ENCODE assay signal across 8 mouse cellular contexts in the genomic region with DNA sequence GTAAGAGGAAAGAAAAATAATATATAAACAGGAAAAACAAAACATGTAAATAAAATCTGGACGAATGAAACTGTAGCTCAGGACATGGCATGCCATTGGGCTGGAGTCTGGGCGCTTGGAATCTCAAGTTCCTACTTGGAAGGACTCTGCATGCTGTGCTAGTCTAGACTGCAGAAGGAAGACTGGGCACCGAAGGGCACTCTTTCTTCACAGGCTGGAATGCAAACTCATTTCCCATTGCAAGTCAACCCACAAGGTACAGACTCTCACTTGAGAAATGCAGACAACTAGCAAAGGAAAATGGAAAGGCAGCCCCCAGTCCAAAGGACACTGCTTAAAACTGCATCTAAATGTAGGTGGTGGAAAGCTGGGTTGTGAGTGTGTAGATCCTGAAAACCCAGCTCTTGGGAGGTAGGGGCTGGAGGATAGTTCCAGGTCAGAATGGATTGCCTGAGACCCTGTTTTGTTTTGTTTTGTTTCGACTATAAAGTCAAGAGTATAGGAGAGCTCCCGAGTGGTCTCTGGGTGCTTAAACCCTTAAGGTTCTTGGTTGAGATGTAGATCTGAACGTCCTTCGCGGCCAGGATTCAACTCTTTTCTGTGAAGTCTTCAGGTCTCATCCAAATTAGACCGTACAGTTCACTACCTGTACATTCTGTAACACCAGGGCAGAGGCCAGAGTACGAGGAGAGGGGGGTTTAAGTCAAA. TPM values are rescaled to one million over a fixed set of nuclear protein-coding genes. Genes with fewer than 3 reads are reported as not detected.
A peak's percentile ranks its signal among the peaks of the same experiment; 100 is the strongest.
DNase-seq lines count a peak whose midpoint lies in the region; ATAC-seq and TF ChIP-seq lines count a peak whose summit lies in the region.

No protein-coding gene starts in this region.

- ATAC-seq in lung, embryonic 16.5 days (ENCODE audit: low read depth) = no peak
- ATAC-seq in limb, embryonic 15.5 days (ENCODE audit: insufficient number of reproducible peaks, low FRiP score, low TSS enrichment, low read depth) = no peak
- no peak for ATAC-seq in stomach, embryonic 16.5 days (ENCODE audit: insufficient read depth, low FRiP score)

- no peak overlapping the region for H3K4me3 ChIP-seq in lung, embryonic 16.5 days (ENCODE audit: low read length)
- H3K4me3 ChIP-seq in lung, adult 2 months (replicated peaks; ENCODE audit: extremely low read depth, low read depth, low read length) = no peak overlapping the region
- H3K4me3 ChIP-seq in limb, embryonic 15.5 days = peak overlapping the region; percentile 35; the same call in 1 of the 2 replicates
- H3K4me3 ChIP-seq in stomach, embryonic 16.5 days (replicated peaks; ENCODE audit: low read length) = peak overlapping the region; percentile 34; the same call in 1 of the 2 replicates

- no peaks in the 10 kb centered on the region for H3K36me3 ChIP-seq in lung, embryonic 16.5 days (ENCODE audit: control insufficient read depth, insufficient read depth, low read length)
- no peaks in the 10 kb centered on the region for H3K36me3 ChIP-seq in limb, embryonic 15.5 days
- no peaks in the 10 kb centered on the region for H3K36me3 ChIP-seq in stomach, embryonic 16.5 days (ENCODE audit: control insufficient read depth, insufficient read depth, low read length)

- no peak for TF ChIP-seq POLR2A in lung, adult 2 months (IDR thresholded peaks at IDR 0.05; ENCODE audit: borderline replicate concordance, extremely low read depth, low read depth, low read length)

- peaks cover 2% of the 10 kb centered on the region; the same call in 1 of the 2 replicates for H3K27me3 ChIP-seq in lung, embryonic 16.5 days (ENCODE audit: control insufficient read depth, insufficient read depth, low read depth, low read length)
- peaks cover 7% of the 10 kb centered on the region for H3K27me3 ChIP-seq in limb, embryonic 15.5 days
- H3K27me3 ChIP-seq in stomach, embryonic 16.5 days (ENCODE audit: control insufficient read depth, insufficient read depth, low read length) = no peaks in the 10 kb centered on the region

- no peak for TF ChIP-seq CTCF in lung, adult 2 months (IDR thresholded peaks at IDR 0.05; ENCODE audit: insufficient read depth, low read length)

- H3K4me2 ChIP-seq in lung, embryonic 16.5 days (ENCODE audit: low read depth, low read length) = peak overlapping the region; percentile 81
- H3K4me2 ChIP-seq in limb, embryonic 15.5 days = peak overlapping the region; percentile 55
- peak overlapping the region; percentile 47 for H3K4me2 ChIP-seq in stomach, embryonic 16.5 days (ENCODE audit: low read depth, low read length)

- no peak overlapping the region for H3K9ac ChIP-seq in lung, embryonic 16.5 days (ENCODE audit: low read length)
- H3K9ac ChIP-seq in limb, embryonic 15.5 days = 0 out of 2 replicates have a peak overlapping the region, but pooled peaks have one; percentile 14
- H3K9ac ChIP-seq in stomach, embryonic 16.5 days (ENCODE audit: low read length) = peak overlapping the region; percentile 67

- no peaks in the 10 kb centered on the region for H3K9me3 ChIP-seq in lung, embryonic 16.5 days (ENCODE audit: control insufficient read depth, low read length)
- no peaks in the 10 kb centered on the region for H3K9me3 ChIP-seq in limb, embryonic 15.5 days
- no peaks in the 10 kb centered on the region for H3K9me3 ChIP-seq in stomach, embryonic 16.5 days (replicated peaks; ENCODE audit: control insufficient read depth, low read length)

- DNase-seq in adrenal gland, postnatal 14 days = peak; percentile 12
- no peak for DNase-seq in adrenal gland, adult 18-20 months (ENCODE audit: low spot score in 2 of 2)
- DNase-seq in lung, adult 2 months = no peak
- DNase-seq in urinary bladder, postnatal 14 days (ENCODE audit: low spot score) = no peak
- DNase-seq in cerebellum, adult 11 months = no peak

- 41% methylated on average over 10 of the region's 10 CpGs for WGBS in lung, embryonic 16.5 days
- WGBS in lung, adult 2 months = 34% methylated on average over 10 of the region's 10 CpGs
- WGBS in limb, embryonic 15.5 days = 48% methylated on average over 10 of the region's 10 CpGs
- 46% methylated on average over 10 of the region's 10 CpGs for WGBS in stomach, embryonic 16.5 days

- H3K4me1 ChIP-seq in lung, embryonic 16.5 days (replicated peaks; ENCODE audit: control insufficient read depth, insufficient read depth, low read length) = peaks cover 12% of the 10 kb centered on the region
- peaks cover 3% of the 10 kb centered on the region; the same call in 1 of the 2 replicates for H3K4me1 ChIP-seq in lung, adult 2 months (ENCODE audit: control insufficient read depth, insufficient read depth, low read length)
- H3K4me1 ChIP-seq in limb, embryonic 15.5 days = peaks cover 21% of the 10 kb centered on the region
- H3K4me1 ChIP-seq in stomach, embryonic 16.5 days (ENCODE audit: control insufficient read depth, insufficient read depth, low read length) = peaks cover 16% of the 10 kb centered on the region

- H3K27ac ChIP-seq in lung, embryonic 16.5 days (ENCODE audit: low read length) = no peak overlapping the region
- H3K27ac ChIP-seq in limb, embryonic 15.5 days = no peak overlapping the region
- H3K27ac ChIP-seq in stomach, embryonic 16.5 days (ENCODE audit: low read length) = peak overlapping the region; percentile 8; the same call in 1 of the 2 replicates

RNA-seq across cellular contexts. Expression of a gene that starts 26.5 kb away (rescaled TPM):
- total RNA-seq in adrenal gland, postnatal 14 days (2021) = 11.3 and 13.1 TPM in 2 replicates
- total RNA-seq in adrenal gland, adult 18-20 months (2021) = 1 to 10 TPM; 5.8 to 9.1 TPM
- polyA plus RNA-seq in lung, embryonic 16.5 days (2015; fragmentation: Nextera tagmentation; extraction: Ambion mirVana) = 4.3 and 4.5 TPM in 2 replicates
- polyA plus RNA-seq in lung, adult 2 months (2012; rRNA removed) = 12.5 and 17.5 TPM in 2 replicates
- 3.4 and 3.7 TPM in 2 replicates for polyA plus RNA-seq in limb, embryonic 15.5 days (2015; fragmentation: Nextera tagmentation; extraction: Ambion mirVana)
- polyA plus RNA-seq in stomach, embryonic 16.5 days (2015; fragmentation: Nextera tagmentation; extraction: Ambion mirVana) = 9.4 and 11.3 TPM in 2 replicates

Comparison
In these comparisons a context has a peak if more than half of its experiments do, and no peak if none do; other contexts are left out.
1. H3K4me3 ChIP-seq: peak in limb, embryonic 15.5 days (single experiment) and stomach, embryonic 16.5 days (single experiment); none in lung, embryonic 16.5 days (single experiment) and lung, adult 2 months (single experiment).
2. Peak in every context shown above with its lines, with median percentiles within 50 percentile points of each other: H3K4me2 ChIP-seq.